Mouse (Mus musculus) small intestine, adult 2 months (tissue): ENCODE data around the gene Lpp. TPM values are rescaled to one million over a fixed set of nuclear protein-coding genes. Genes with fewer than 3 reads are reported as not detected.

Source experiments
- H3K27ac ChIP-seq: fragments of 200-500 bp; 2 replicates; pipeline ENCODE4 v1.5.1; 2012; ENCODE audit warnings: low read depth, low read length, control low read depth, inconsistent platforms; ENCODE audit not compliant: insufficient read depth
- H3K27me3 ChIP-seq: fragments of 200-500 bp; 2 replicates; pipeline ENCODE4 v1.6.1; 2012; ENCODE audit warnings: mild to moderate bottlenecking, moderate library complexity, low read length, inconsistent platforms; ENCODE audit not compliant: control insufficient read depth, insufficient read depth
- H3K36me3 ChIP-seq: fragments of 200-500 bp; 2 replicates; pipeline ENCODE4 v1.6.1; 2012; ENCODE audit warnings: mild to moderate bottlenecking, low read length, control low read depth, inconsistent platforms; ENCODE audit not compliant: control insufficient read depth, insufficient read depth
- H3K4me1 ChIP-seq: fragments of 200-500 bp; 2 replicates; pipeline ENCODE4 v1.6.1; 2012; ENCODE audit warnings: low read length, inconsistent platforms, mixed read lengths; ENCODE audit not compliant: control insufficient read depth, insufficient read depth, insufficient read length
- H3K4me3 ChIP-seq: fragments of 200-500 bp; 2 replicates; pipeline ENCODE4 v1.5.1; 2012; ENCODE audit warnings: low read depth, mild to moderate bottlenecking, control low read depth, inconsistent platforms, low read length, moderate library complexity
- CTCF ChIP-seq: fragments of 200-500 bp; IDR thresholded peaks from 2 replicates; pipeline ENCODE4 v1.5.1; 2012; ENCODE audit warnings: low read depth, mild to moderate bottlenecking, control low read depth, inconsistent platforms, low read length, moderate library complexity, mixed read lengths; ENCODE audit not compliant: insufficient replicate concordance, insufficient read length; ENCODE audit errors: extremely low read depth
- POLR2A ChIP-seq: fragments of 200-500 bp; IDR thresholded peaks from 2 replicates; pipeline ENCODE4 v1.6.1; 2012; ENCODE audit warnings: low read depth, mild to moderate bottlenecking, control low read depth, inconsistent platforms, low read length, moderate library complexity
- WGBS: fragments of 180-500 bp; shearing (Covaris S2); methylation state at CpG from one replicate; pipeline ENCODE4 v1.1.7; 2018; 5-methylcytosine and 5-hydroxymethylcytosine counted together
- polyA plus RNA-seq: library from polyadenylated mRNA; depleted of rRNA; stranded (reverse); fragments of >200 nt; gene quantifications from 2 replicates; pipeline ENCODE4 v1.2.3, GENCODE M21; 2012

Gene Lpp
- polyA plus RNA-seq, 1 experiment: 23.6 TPM

DNA sequence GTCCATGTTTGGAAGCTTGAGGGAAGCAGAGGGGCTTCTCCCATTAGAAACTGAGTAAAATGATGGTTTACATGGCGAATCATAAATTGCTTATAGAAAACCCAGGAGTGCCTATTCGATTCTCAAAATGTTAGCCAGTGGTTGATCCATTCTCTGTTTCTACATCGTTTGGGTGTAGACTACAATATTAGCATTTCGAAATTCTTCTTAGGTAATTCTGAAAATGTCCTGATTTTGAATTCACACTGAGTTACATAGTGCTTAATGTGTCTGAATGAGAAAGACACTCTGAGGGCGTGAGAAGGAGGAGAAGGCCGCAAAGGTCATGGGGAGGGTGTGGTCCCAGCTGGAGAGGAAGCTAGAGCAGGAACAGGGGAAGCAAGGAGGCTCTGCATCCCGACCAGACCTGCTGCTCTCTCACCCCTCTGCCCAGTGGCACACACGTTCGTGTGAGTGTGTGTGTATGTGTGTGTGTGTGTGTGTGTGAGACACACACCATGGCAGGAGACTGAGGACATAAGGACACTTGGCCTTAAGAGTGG is 124.3 kb downstream of the Lpp start:
- no peak overlapping the region for H3K27ac ChIP-seq
- H3K36me3 ChIP-seq: no peaks in the 10 kb centered on the region
- no peaks in the 10 kb centered on the region for H3K27me3 ChIP-seq
- TF ChIP-seq POLR2A: no peak
- H3K4me1 ChIP-seq: peaks cover 7% of the 10 kb centered on the region
- no peak overlapping the region for H3K4me3 ChIP-seq
- WGBS: 57% methylated on average over 9 of the region's 9 CpGs

DNA sequence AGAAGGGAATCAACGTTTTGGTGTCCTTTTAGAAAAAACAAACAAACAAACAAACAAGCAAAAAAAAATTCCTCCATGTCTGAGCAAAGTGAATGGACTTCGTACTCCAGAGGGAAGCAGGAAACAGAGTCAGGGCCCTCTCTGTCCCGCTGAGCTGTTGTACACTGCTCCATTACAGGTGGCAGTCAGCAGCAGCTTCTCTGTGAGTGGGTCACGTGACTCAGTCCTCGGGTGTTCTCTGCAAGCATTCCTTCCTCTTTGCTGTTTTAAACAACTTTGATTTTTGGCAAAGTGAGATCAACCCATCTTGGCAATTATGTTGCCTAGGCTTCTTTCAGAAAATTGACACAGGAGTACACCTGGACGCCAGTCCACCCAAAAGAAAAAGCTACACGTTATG is 125.5 kb downstream of the Lpp start:
- H3K36me3 ChIP-seq: no peaks in the 10 kb centered on the region
- H3K27me3 ChIP-seq: no peaks in the 10 kb centered on the region
- peaks cover 7% of the 10 kb centered on the region for H3K4me1 ChIP-seq
- TF ChIP-seq POLR2A (no peak), CTCF (no peak)
- 36% methylated on average over 7 of the region's 7 CpGs for WGBS
- H3K4me3 ChIP-seq: no peak overlapping the region
- no peak overlapping the region for H3K27ac ChIP-seq

DNA sequence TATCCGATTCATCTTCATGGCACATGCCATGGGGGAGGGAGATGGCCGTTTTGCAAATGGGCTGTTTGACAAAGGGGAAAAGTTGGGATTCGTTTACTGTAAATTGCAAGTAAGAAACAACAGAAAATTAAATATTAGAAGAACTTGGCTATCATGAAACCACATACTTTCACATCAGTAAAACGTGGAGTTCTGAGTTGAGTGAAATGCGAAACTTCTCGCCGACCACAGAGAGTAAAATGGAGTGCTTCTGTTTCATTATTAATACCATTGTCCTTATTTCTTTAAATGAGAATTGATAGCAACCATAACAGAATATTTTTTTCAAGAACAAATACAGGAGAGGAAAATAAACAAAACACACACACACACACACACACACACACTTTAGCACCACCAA is 133.9 kb downstream of the Lpp start:
- Histone ChIP-seq H3K4me1 (no peaks in the 10 kb centered on the region), H3K27ac (no peak overlapping the region), H3K27me3 (no peaks in the 10 kb centered on the region), H3K36me3 (no peaks in the 10 kb centered on the region), H3K4me3 (no peak overlapping the region)
- WGBS: 85% methylated on average over 7 of the region's 7 CpGs
- TF ChIP-seq CTCF (no peak), POLR2A (no peak)

DNA sequence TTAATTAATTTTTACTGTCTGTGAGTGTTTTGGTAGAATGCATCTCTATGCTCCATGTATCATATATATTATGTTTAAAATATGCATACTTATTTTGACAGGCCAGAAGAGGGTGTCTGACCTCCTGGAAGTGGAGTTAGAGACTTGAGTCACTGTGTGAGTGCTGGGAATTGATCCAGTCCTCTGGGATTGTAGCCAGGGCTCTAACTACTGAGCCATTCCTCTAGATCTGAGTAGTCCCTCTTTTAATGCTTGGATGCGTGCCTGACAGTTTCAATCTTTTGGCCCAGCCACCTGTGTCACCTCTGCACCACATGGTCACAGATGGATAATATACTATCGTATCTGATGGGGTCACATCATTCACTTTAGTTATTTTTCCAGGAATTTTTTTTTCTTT is 138.4 kb downstream of the Lpp start:
- Histone ChIP-seq H3K27ac (no peak overlapping the region), H3K4me1 (no peaks in the 10 kb centered on the region), H3K4me3 (no peak overlapping the region), H3K36me3 (no peaks in the 10 kb centered on the region), H3K27me3 (no peaks in the 10 kb centered on the region; the same call in 1 of the 2 replicates)
- 77% methylated on average over 2 of the region's 2 CpGs for WGBS
- TF ChIP-seq POLR2A: no peak
- no peak for TF ChIP-seq CTCF

DNA sequence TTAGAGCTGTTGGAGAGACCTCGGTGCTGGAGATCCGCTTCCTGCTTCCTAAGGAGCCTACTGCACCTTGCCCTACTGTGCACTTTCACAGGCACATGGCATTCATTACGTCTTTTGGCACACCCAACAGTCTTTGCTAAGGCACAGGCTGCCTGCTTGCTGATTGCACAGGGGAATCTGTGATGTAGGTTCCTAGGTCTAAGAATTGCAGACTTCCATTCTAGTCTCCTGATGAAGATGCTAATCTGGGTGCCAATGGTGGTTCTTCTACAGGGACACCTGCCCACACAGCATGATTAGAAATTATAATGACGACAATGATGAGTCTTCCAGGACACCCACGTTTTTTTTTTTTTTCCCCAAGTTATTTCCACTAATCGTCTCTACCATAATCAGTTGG is 141.9 kb downstream of the Lpp start:
- H3K4me1 ChIP-seq: no peaks in the 10 kb centered on the region
- 88% methylated on average over 6 of the region's 6 CpGs for WGBS
- no peak overlapping the region for H3K4me3 ChIP-seq
- TF ChIP-seq POLR2A (no peak), CTCF (no peak)
- no peaks in the 10 kb centered on the region; the same call in 1 of the 2 replicates for H3K27me3 ChIP-seq
- no peaks in the 10 kb centered on the region for H3K36me3 ChIP-seq
- no peak overlapping the region for H3K27ac ChIP-seq

DNA sequence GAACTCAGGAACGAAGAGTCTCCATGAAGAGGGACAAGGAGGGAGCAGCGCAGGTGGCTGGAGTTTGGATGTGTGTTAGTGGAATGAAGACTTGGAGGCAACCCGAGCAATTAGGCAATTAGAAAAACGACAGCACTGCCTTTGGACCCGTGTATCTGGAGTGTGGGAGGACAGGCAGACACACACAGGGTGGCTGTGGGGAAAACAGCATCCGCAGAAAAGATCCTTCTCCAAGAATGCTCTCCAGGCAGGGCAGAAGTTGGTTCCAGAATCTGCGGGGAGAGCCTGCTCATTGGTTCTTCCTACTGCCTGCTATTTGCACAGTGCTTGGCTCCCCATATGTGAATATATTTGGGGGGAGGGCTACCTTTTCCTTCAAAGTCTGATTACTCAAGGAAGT is 143.0 kb downstream of the Lpp start:
- H3K4me3 ChIP-seq: no peak overlapping the region
- no peaks in the 10 kb centered on the region; the same call in 1 of the 2 replicates for H3K27me3 ChIP-seq
- no peaks in the 10 kb centered on the region; the same call in 1 of the 2 replicates for H3K36me3 ChIP-seq
- WGBS: 72% methylated on average over 7 of the region's 7 CpGs
- no peaks in the 10 kb centered on the region for H3K4me1 ChIP-seq
- no peak overlapping the region for H3K27ac ChIP-seq
- TF ChIP-seq CTCF: no peak
- TF ChIP-seq POLR2A: no peak

DNA sequence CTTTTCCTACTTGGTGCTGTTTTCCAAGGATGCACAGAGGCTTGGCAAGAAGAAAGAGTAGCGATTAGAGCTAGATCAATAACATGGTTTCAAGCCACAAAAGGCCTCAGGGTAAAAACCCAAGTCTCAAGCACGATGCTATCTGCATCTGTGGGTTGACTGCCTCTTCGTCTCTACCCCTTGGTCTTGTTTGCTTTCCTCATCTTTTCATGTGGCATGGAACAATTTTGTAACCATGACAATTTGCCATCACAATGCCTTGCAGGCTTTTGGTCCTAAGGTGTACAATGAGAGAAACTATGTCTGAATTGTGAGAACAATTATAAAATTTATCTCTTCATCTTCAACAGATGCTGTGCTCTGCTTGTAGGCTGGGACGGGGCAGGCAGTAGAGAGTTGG is 145.7 kb downstream of the Lpp start:
- no peak overlapping the region for H3K4me3 ChIP-seq
- no peaks in the 10 kb centered on the region for H3K4me1 ChIP-seq
- 92% methylated on average over 4 of the region's 4 CpGs for WGBS
- H3K36me3 ChIP-seq: peaks cover 1% of the 10 kb centered on the region; the same call in 1 of the 2 replicates
- H3K27ac ChIP-seq: no peak overlapping the region
- TF ChIP-seq CTCF (no peak), POLR2A (no peak)
- H3K27me3 ChIP-seq: no peaks in the 10 kb centered on the region; the same call in 1 of the 2 replicates

DNA sequence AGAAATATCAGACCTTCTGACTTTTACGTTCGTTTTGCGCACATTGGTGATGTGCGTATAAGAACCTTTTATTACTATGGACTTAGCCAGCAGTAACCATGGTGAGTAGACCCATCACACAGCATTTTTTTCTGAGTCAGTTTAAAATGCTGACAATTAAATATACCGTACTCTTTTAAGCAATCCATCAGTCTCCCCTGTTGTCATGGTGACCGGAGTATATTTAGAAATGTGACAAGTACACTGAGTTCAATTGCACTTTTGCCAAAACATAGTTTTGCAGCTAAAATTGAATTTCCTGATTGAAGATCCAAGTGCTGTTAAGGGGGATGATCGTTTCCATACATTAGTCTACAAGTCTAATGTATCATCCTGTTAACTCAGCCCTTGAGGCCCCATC is 149.6 kb downstream of the Lpp start:
- Histone ChIP-seq H3K27me3 (no peaks in the 10 kb centered on the region), H3K27ac (no peak overlapping the region), H3K36me3 (peaks cover 1% of the 10 kb centered on the region; the same call in 1 of the 2 replicates), H3K4me1 (no peaks in the 10 kb centered on the region), H3K4me3 (no peak overlapping the region)
- TF ChIP-seq CTCF: no peak
- TF ChIP-seq POLR2A: no peak
- 88% methylated on average over 7 of the region's 7 CpGs for WGBS
